Mouse (Mus musculus) skeletal muscle tissue, adult 2 months (tissue): ENCODE data around the gene Ccdc28b.

ENCODE experiments used
- DNase-seq: peaks from one replicate; pipeline ENCODE4 v3.0.0-alpha.2; 2012; ENCODE audit warnings: low read depth, low spot score

Ccdc28b gene

GRCm38 (mm10) chr4:129584884-129585608 is 38.7 kb downstream of the Ccdc28b start:
- DNase-seq, result peak; percentile 60

GRCm38 (mm10) chr4:129584370-129584769 is 39.4 kb downstream of the Ccdc28b start:
- DNase-seq, result no peak

- DNase-seq, result no peak
These were observed 41.5 kb downstream of the Ccdc28b start for GRCm38 (mm10) chr4:129582251-129582650.

- no peak for DNase-seq
These were observed 43.4 kb downstream of the Ccdc28b start for GRCm38 (mm10) chr4:129580347-129580746.

DNA sequence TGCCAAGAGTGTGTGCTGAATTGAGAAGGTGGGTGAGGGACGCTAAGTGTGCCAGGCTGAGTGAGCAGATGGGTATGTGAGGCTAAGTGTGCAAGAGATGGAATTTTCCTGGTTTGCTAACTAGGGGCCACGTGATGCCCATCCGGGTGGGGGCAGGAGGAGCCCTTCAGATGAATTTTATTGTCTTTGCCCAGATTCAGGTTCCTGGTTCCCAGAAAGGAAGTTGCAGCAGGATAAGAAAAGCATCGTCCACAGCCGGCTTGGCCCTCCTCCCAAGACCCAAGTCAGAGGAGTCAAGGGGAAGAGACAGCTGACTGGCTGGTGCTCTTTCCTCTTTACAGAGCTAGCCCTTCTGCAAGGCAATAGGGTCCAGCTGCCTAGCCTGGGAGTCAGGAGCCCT is 45.3 kb downstream of the Ccdc28b start, which contains the start of gene Fam167b:
Gene Fam167b, minus strand, starts transcription at position 84 of the 400 bp plus-strand sequence.
- DNase-seq, result no peak

GRCm38 (mm10) chr4:129577688-129578087 is 46.1 kb downstream of the Ccdc28b start:
- DNase-seq, result no peak

DNA sequence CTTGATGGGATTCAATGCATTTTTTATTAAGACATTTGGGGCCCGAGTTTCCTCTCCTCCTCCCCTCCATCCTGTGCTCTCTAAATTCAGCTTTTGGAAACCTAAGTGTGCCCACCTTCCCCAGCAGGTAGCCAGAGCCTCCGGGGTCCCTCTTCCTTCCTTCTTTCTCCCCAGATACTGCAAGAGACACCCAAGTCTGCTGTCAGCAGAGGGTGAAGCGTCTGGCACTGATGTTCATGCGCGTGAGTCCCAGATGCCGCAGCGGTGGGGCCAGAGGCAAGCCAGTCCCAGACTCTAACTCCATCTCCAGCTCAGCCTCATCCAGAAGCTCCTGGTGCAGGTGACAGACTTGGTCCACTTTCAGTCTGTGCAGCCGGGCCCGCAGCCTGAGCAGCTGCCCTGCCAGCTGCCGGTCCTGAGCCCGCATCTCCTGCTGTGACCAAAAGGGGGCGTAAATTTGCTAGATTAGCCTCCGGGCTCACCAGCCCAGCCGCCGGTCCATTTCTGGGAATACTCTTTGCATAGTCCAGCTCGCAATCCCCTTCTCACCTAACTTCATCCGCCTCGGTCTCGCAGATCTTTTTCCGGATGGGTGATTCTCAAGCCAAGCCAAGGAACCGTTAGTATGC is 46.8 kb downstream of the Ccdc28b start:
- peak; percentile 35 for DNase-seq

DNA sequence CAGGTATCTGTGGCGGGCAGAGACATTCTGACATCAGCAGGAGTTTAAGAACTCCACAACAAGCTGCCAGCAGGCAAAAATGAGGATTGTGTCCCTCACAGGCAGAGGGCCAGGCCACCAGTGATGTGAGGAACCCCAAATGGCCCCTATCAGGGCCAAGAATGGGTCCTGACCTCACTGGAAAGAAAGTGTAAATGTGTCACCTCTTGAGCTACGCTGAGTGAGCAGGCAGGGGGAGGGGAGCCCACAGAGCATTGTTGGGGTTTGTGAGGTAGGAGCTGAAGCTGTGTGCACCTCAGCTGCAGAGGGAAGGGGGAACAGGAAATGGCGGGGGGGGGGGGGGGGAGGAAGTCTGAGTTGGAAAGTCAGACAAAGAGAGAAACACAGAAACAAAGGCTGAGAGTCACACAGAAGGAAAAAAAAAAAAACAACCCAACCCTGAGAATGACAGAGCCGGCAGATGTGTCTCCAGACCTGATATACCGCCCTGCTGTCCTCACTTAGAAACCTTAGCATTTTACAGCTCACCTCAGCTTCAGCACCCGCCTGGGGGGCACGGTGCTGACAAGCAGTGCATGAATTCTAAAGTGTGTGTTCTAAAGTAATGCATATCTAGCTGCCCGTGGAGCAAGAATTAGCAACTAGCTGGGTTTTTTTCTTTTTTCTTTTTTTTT is 48.4 kb downstream of the Ccdc28b start:
- DNase-seq, result no peak

DNA sequence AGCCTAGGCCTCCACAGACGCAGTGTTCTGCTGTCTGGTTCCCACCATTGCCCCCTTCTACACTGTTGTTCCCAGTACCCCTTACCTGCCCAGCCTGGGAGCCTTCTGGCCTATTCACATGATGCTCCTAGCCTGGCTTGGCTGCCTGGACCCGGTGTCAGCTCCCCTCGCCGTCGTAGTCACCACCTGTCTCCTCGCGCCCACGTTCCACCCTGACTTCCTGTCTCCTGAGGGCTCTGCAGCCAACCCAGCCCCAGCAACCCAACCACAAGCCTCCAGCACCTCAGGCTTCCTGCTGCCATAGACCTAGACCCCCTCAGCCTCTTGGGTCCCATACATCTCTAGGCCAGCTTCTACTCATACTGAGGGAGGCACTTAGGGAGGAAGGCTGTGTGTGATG is 50.3 kb downstream of the Ccdc28b start, which contains the start of gene Lck:
Gene Lck, minus strand, starts transcription at position 212 of the 400 bp plus-strand sequence.
- no peak for DNase-seq

GRCm38 (mm10) chr4:129573093-129573370 is 50.7 kb downstream of the Ccdc28b start:
- DNase-seq, result no peak

DNA sequence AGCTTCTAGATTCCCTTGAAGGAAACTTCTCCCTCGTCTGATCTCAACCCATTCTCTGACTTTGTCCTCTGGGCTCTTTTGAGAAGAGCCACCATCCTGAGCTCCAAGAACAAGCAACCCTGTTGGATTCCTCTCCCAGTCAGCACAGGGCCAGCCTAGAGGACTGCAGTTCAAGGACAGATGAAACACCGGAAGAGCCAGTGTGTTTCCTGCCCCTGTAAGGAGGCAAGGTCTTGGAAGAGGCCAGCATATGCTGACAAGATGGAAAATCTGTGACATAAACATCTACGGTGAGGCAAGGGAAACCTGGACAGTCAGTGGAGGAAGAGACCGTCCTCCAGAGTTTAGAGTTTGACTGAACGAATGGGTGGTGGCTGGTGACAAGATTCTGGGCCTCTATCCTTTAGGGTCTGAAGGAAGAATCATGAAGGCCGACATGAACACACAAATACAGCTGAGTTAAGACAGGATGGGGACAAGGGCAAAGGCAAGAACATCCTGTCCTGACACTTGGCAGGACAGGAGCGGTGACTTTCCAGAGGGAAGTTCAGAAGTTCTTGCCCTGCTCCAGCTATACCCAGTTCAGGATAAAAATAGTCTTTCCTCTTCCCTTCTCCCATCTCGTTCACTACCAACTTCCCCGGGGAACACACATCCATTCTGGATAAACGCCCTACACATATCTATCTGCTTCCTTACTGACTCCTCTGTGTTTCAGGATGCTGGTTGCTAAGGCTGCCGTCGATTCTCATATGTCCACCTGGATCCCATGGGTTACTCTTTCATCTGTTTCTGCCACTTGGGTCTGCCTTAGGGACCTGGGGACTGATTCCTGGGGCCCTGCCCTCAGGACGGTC is 51.3 kb downstream of the Ccdc28b start:
- DNase-seq, result no peak

GRCm38 (mm10) chr4:129571551-129572084 is 52.1 kb downstream of the Ccdc28b start:
- no peak for DNase-seq

GRCm38 (mm10) chr4:129570028-129570427 is 53.7 kb downstream of the Ccdc28b start:
- no peak for DNase-seq
